Mouse (Mus musculus): Measurements from ENCODE around the gene Srrm1.

The Srrm1 gene

GRCm38 (mm10) chr4:135352326-135353065 is 625 bp downstream of the Srrm1 start:
- DNase-seq, result peak; percentile 15

GRCm38 (mm10) chr4:135337376-135337942 is 15.7 kb downstream of the Srrm1 start:
- DNase-seq, result no peak

DNA sequence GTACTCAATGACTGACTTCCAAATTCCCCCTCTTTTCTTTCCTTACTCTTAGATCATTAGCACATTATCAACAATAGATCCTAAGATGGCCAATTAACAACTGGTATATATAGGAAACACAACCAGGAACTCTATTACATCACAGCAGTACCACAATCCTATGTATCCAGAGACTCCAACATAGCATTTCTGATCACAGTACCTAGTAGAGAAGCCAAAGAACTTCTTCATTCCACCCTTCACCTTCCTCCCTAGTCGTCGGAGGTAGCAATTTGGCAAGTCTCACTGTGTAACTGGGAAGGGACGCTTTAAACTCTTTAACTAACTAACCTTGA is 17.1 kb downstream of the Srrm1 start:
- DNase-seq, result no peak

- DNase-seq, result no peak
These were observed 17.6 kb downstream of the Srrm1 start for GRCm38 (mm10) chr4:135335327-135336022.

GRCm38 (mm10) chr4:135326469-135326868 is 26.7 kb downstream of the Srrm1 start:
- DNase-seq, result no peak

DNA sequence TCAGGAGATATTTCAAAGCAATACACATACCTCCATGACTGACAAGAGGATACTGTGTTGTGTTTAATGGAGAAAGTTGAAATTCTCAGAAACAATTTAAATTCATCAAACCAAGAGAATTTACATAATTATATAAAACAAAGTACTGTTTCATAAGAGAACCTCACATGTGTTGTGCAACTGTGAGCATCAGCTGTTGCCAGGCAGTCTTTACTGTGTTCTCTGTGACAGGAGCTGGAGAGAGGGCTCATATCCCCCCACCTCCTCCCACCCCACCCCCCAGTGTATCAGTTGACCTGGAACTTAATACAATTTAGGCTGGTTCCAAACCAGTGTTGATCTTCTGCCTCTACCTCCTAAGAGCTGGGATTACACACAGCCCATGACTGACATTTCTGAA is 27.1 kb downstream of the Srrm1 start:
- DNase-seq, result peak; percentile 48

- no peak for DNase-seq
These were observed 30.1 kb downstream of the Srrm1 start for GRCm38 (mm10) chr4:135323021-135323420.

GRCm38 (mm10) chr4:135317966-135318365 is 35.2 kb downstream of the Srrm1 start:
- DNase-seq, result peak; percentile 64

DNA sequence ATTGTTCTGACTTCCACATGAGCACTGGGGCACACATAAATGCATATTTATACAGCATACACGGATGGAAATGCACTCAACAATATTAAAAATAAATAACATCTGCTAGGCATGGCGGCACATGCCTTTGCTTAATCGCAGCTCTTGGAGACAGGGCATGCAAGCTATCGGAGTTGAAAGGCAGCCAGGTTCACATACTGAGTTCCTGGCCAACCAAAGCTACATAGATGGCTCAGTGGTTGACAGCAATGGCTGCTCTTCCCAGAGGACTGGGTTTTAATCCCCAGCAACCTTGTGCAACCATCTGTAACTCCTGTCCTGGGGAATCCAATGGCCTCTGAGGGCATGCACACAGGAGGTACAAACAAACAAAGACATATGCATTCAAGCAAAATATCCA is 35.6 kb downstream of the Srrm1 start:
- no peak for DNase-seq

DNA sequence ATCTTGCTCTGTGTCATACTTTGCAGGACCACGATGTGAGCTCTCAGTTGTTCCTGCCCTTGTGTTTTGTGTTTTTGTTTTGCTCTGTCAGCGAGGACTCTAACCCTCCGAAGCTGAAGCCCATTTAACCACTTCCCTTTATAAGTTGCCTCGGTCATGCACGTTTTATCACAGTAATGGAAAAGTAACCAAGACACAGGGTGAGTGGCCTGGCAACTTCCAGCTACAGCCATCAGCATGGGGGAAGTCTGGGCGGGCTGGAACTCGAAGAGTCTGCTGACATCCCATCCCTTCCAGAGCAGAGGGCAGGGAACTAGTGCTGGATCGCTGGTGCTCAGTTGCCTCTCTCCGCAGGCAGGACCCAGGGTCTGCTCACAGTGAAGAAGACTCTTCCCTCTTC is 37.8 kb downstream of the Srrm1 start:
- no peak for DNase-seq

GRCm38 (mm10) chr4:135314419-135314832 is 38.7 kb downstream of the Srrm1 start:
- no peak for DNase-seq

DNA sequence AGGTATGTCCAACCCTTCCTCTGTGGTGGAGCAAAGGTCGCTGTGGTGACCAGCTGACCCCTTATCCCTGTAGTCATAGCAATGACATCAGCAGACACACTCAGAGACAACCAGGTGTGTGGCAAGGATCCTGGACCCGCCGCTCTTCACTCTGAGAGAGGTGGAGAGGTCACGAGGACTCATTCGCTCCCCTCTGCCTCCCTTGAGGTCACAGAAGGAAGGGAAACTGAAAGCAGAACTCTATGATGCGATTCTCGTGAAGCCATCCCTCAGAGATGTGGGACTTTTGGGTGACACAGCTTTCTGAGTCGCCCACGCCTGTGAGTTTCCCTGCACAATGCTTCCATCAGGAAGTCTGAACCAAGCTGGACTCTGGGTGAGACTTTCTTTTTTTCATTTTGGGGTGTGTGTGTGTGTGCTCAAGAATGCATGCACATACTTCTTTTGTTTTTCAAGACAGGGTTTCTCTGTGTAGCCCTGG is 39.3 kb downstream of the Srrm1 start:
- DNase-seq, result peak; percentile 60

DNA sequence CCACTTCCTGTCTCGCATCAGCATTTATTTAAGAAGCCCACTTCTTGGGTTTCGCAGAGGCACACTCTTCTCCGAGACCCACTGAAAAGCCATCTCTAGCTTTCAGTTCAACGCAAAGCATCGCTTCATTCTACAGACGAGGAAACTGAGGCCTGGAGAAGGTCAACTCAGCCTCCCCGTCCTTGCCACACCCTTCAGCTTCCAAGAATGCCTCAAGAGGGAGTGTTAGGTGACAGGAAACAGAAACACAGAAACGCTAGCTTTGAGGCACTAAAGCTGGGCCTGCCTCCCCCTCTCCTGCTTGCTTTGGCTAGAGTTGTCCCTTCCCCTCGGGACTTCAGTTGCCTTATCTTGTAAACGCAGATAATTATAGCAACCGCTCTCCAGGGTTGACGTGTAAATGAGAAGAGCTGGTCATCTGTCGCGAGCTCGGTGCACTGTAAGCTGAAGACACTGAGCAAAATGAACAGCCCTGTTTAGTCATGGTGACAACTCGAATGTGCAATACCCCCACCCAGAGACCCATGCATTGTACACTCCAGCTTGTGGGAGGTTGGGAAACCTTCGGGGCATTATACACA is 39.9 kb downstream of the Srrm1 start:
- no peak for DNase-seq

GRCm38 (mm10) chr4:135312706-135313105 is 40.4 kb downstream of the Srrm1 start:
- DNase-seq, result peak; percentile 70

GRCm38 (mm10) chr4:135310371-135310770 is 42.8 kb downstream of the Srrm1 start:
- DNase-seq, result no peak

DNA sequence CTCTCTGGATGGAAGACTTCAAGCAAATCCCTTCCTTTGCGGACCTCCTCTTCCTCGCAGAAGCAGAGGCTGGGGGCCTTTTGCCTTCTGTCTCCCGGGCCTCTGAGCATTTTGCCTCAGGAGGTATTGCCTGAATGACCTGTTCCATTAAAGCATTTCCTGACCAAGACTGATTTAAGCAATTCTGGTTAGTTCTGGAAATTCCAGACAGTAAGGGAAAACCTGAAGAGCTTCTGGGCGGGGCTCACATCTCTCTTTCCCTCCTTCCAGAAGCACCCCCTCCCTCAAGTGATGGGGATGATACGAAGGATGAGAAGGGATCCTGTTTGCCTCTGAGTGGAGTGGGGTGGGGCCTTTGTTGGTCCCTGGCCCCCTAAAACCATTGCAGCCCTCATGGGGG is 43.4 kb downstream of the Srrm1 start:
- DNase-seq, result no peak

GRCm38 (mm10) chr4:135309112-135309659 is 43.9 kb downstream of the Srrm1 start:
- DNase-seq, result no peak

- DNase-seq, result no peak
These were observed 46.0 kb downstream of the Srrm1 start for GRCm38 (mm10) chr4:135306971-135307632.

- DNase-seq, result peak; percentile 64
These were observed 46.6 kb downstream of the Srrm1 start for GRCm38 (mm10) chr4:135306533-135306932.

DNA sequence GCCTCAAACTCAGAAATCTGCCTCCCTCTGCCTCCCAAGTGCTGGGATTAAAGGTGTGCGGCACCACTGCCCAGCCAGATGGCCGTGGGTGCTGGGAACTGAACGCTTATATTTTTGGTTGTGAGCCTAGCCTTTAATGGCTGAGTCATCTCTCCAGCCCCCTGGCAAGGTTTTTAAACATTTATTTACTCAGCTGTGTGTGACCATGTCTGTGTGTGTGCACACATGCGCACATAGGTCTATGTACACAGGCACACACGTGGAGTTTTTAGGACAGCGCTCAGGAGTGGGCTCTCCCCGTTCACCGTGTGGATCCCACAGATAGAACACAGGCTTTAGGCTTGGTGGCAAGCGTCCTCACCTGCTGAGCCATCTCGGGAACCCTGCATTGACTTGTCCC is 50.9 kb downstream of the Srrm1 start:
- no peak for DNase-seq

- no peak for DNase-seq
These were observed 52.0 kb downstream of the Srrm1 start for GRCm38 (mm10) chr4:135301166-135301565.

- DNase-seq, result no peak
These were observed 52.7 kb downstream of the Srrm1 start for GRCm38 (mm10) chr4:135300248-135301041.
